Mouse (Mus musculus) thymus, adult 2 months (tissue): ENCODE measurements around the gene Zfp746. TPM values are rescaled to one million over a fixed set of nuclear protein-coding genes. Genes with fewer than 3 reads are reported as not detected.
A peak's percentile ranks its signal among the peaks of the same experiment; 100 is the strongest.

ENCODE experiments used
- DNase-seq: peaks from one replicate; pipeline ENCODE4 v3.0.0; 2021
- H3K27ac ChIP-seq: fragments of 200-500 bp; 2 replicates; pipeline ENCODE4 v1.5.1; 2012; ENCODE audit warnings: low read length, control low read depth; ENCODE audit not compliant: control insufficient read depth, insufficient read depth
- H3K27me3 ChIP-seq: fragments of 200-500 bp; 2 replicates; pipeline ENCODE4 v1.6.1; 2012; ENCODE audit warnings: mild to moderate bottlenecking, low read length, moderate library complexity, mixed read lengths; ENCODE audit not compliant: control insufficient read depth, insufficient read depth
- H3K36me3 ChIP-seq: fragments of 200-500 bp; 2 replicates; pipeline ENCODE4 v1.6.1; 2012; ENCODE audit warnings: mild to moderate bottlenecking, low read length, moderate library complexity; ENCODE audit not compliant: control insufficient read depth, insufficient read depth
- H3K4me1 ChIP-seq: fragments of 200-500 bp; replicated peaks from 2 replicates; pipeline ENCODE4 v1.6.1; 2012; ENCODE audit warnings: low read length; ENCODE audit not compliant: control insufficient read depth, insufficient read depth
- H3K4me3 ChIP-seq: fragments of 200-500 bp; 2 replicates; pipeline ENCODE4 v1.5.1; 2012; ENCODE audit warnings: mild to moderate bottlenecking, low read length, control low read depth, moderate library complexity; ENCODE audit not compliant: control insufficient read depth, insufficient read depth
- CTCF ChIP-seq: fragments of 200-500 bp; IDR thresholded peaks from 2 replicates; pipeline ENCODE4 v1.5.1; 2012; ENCODE audit warnings: mild to moderate bottlenecking, control low read depth, low read length, moderate library complexity, borderline replicate concordance; ENCODE audit not compliant: control insufficient read depth, poor library complexity, insufficient read depth; ENCODE audit errors: extremely low read depth
- POLR2A ChIP-seq: fragments of 200-500 bp; IDR thresholded peaks from 2 replicates; pipeline ENCODE4 v1.6.1; 2012; ENCODE audit warnings: mild to moderate bottlenecking, low read length, control low read depth, moderate library complexity; ENCODE audit not compliant: control insufficient read depth, poor library complexity, insufficient read depth; ENCODE audit errors: extremely low read depth
- WGBS: fragments of 180-500 bp; shearing (Covaris S2); methylation state at CpG from one replicate; pipeline ENCODE4 v1.1.7; 2018; 5-methylcytosine and 5-hydroxymethylcytosine counted together
- polyA plus RNA-seq: library from polyadenylated mRNA; depleted of rRNA; stranded (reverse); fragments of >200 nt; gene quantifications from 2 replicates; pipeline ENCODE4 v1.2.3, GENCODE M21; 2012

Zfp746 gene
- polyA plus RNA-seq, 1 experiment: 52.5 TPM

- WGBS: 98% methylated on average over 3 of the region's 3 CpGs
- peaks cover 49% of the 10 kb centered on the region for H3K36me3 ChIP-seq
- H3K27me3 ChIP-seq: no peaks in the 10 kb centered on the region
- H3K4me3 ChIP-seq: no peak overlapping the region
- TF ChIP-seq CTCF: no peak
- no peak overlapping the region for H3K27ac ChIP-seq
- peaks cover 17% of the 10 kb centered on the region for H3K4me1 ChIP-seq
- DNase-seq: no peak
Observed at GRCm38 (mm10) chr6:48081952-48082351, 4.4 kb downstream of the Zfp746 start.

GRCm38 (mm10) chr6:48081021-48081420 is 5.4 kb downstream of the Zfp746 start:
- Histone ChIP-seq H3K4me1 (peaks cover 17% of the 10 kb centered on the region), H3K27me3 (no peaks in the 10 kb centered on the region), H3K4me3 (no peak overlapping the region), H3K27ac (no peak overlapping the region), H3K36me3 (peaks cover 55% of the 10 kb centered on the region)
- WGBS: 95% methylated on average over 5 of the region's 5 CpGs
- TF ChIP-seq CTCF (no peak), POLR2A (no peak)
- no peak for DNase-seq

- Histone ChIP-seq H3K27ac (peak overlapping the region; percentile 100), H3K4me1 (peaks cover 7% of the 10 kb centered on the region), H3K27me3 (no peaks in the 10 kb centered on the region), H3K4me3 (peak overlapping the region; percentile 73), H3K36me3 (peaks cover 12% of the 10 kb centered on the region)
- 4% methylated on average over 5 of the region's 5 CpGs for WGBS
- TF ChIP-seq CTCF: no peak
- no peak for TF ChIP-seq POLR2A
- DNase-seq: peak; percentile 45
Observed at GRCm38 (mm10) chr6:48073316-48073715, 13.1 kb downstream of the Zfp746 start.

GRCm38 (mm10) chr6:48067492-48067891 is 18.9 kb downstream of the Zfp746 start:
- Histone ChIP-seq H3K27ac (no peak overlapping the region), H3K36me3 (peaks cover 50% of the 10 kb centered on the region), H3K27me3 (no peaks in the 10 kb centered on the region), H3K4me3 (no peak overlapping the region), H3K4me1 (no peaks in the 10 kb centered on the region; the same call in 1 of the 2 replicates)
- WGBS: 98% methylated on average over 3 of the region's 3 CpGs
- TF ChIP-seq POLR2A: no peak
- no peak for TF ChIP-seq CTCF
- DNase-seq: no peak

GRCm38 (mm10) chr6:48065587-48066075 is 20.8 kb downstream of the Zfp746 start:
- H3K27ac ChIP-seq: no peak overlapping the region
- H3K4me3 ChIP-seq: no peak overlapping the region
- H3K36me3 ChIP-seq: peaks cover 54% of the 10 kb centered on the region
- 98% methylated on average over 6 of the region's 6 CpGs for WGBS
- no peak for DNase-seq
- TF ChIP-seq POLR2A (no peak), CTCF (no peak)
- H3K27me3 ChIP-seq: no peaks in the 10 kb centered on the region
- H3K4me1 ChIP-seq: no peaks in the 10 kb centered on the region; the same call in 1 of the 2 replicates

GRCm38 (mm10) chr6:48064451-48064850 is 21.9 kb downstream of the Zfp746 start:
- DNase-seq: no peak
- Histone ChIP-seq H3K27me3 (no peaks in the 10 kb centered on the region), H3K36me3 (peaks cover 54% of the 10 kb centered on the region), H3K4me1 (no peaks in the 10 kb centered on the region), H3K27ac (no peak overlapping the region), H3K4me3 (no peak overlapping the region)
- WGBS: 96% methylated on average over 14 of the region's 14 CpGs
- TF ChIP-seq CTCF (no peak), POLR2A (no peak)

GRCm38 (mm10) chr6:48063940-48064339 is 22.5 kb downstream of the Zfp746 start:
- DNase-seq: no peak
- TF ChIP-seq POLR2A (no peak), CTCF (no peak)
- no peak overlapping the region for H3K27ac ChIP-seq
- no peaks in the 10 kb centered on the region for H3K27me3 ChIP-seq
- H3K4me3 ChIP-seq: no peak overlapping the region
- H3K4me1 ChIP-seq: no peaks in the 10 kb centered on the region
- peaks cover 54% of the 10 kb centered on the region for H3K36me3 ChIP-seq
- whole genome bisulfite sequencing: 98% methylated on average over 28 of the region's 28 CpGs
